In genomic region chr2:120013831-120014486, GRCm38 (mm10) we compare ENCODE assay signal across 30 mouse cellular contexts. TPM values are rescaled to one million over a fixed set of nuclear protein-coding genes. Genes with fewer than 3 reads are reported as not detected.
"Had no signal": no experiment of that assay in that cellular context is flagged by ENCODE, and none has a peak within 500 bp of the region (broad histone marks: within the 10 kb centered on the region; RNA-seq: fewer than 3 reads in every experiment).

No protein-coding gene starts in this region.

- ATAC-seq: liver, embryonic 12.5 days; liver, postnatal 0 days; lung, postnatal 0 days; midbrain, embryonic 13.5 days; midbrain, embryonic 15.5 days; midbrain, embryonic 16.5 days had no signal

- H3K9me3 ChIP-seq: limb, embryonic 10.5 days; limb, embryonic 12.5 days; limb, embryonic 13.5 days; limb, embryonic 15.5 days; liver, embryonic 12.5 days; liver, embryonic 13.5 days; liver, embryonic 15.5 days; lung, embryonic 15.5 days; megakaryocyte, embryonic 14.5 days; midbrain, embryonic 10.5 days; midbrain, embryonic 12.5 days; midbrain, embryonic 13.5 days; midbrain, embryonic 15.5 days; neural tube, embryonic 12.5 days had no signal

- DNase-seq: left cerebral cortex, postnatal 4 days; liver; liver, embryonic 13.5 days; liver, postnatal 0 days; lung, adult 18-20 months; lung, adult 2 months; lung, embryonic 14.5 days; lung, postnatal 10 days; lung, postnatal 14 days; lung, postnatal 36 days; lung, postnatal 4 days; midbrain, embryonic 14.5 days had no signal

- H3K9ac ChIP-seq: limb, embryonic 12.5 days; limb, embryonic 13.5 days; limb, embryonic 15.5 days; liver, embryonic 12.5 days; liver, embryonic 13.5 days; liver, embryonic 14.5 days; liver, embryonic 15.5 days; liver, postnatal 0 days; lung, embryonic 14.5 days; lung, embryonic 15.5 days; midbrain, embryonic 15.5 days; neural tube, embryonic 12.5 days had no signal

- H3K27me3 ChIP-seq: limb, embryonic 12.5 days; limb, embryonic 13.5 days; limb, embryonic 15.5 days; liver, embryonic 12.5 days; liver, embryonic 13.5 days; liver, embryonic 15.5 days; lung, embryonic 15.5 days; midbrain, embryonic 12.5 days; midbrain, embryonic 13.5 days; midbrain, embryonic 15.5 days; neural tube, embryonic 12.5 days had no signal

- H3K27ac ChIP-seq: limb, embryonic 10.5 days; limb, embryonic 12.5 days; limb, embryonic 13.5 days; limb, embryonic 15.5 days; liver, embryonic 12.5 days; liver, embryonic 13.5 days; liver, embryonic 14.5 days; liver, embryonic 15.5 days; lung, embryonic 15.5 days; macrophage; midbrain, embryonic 10.5 days; midbrain, embryonic 12.5 days; midbrain, embryonic 13.5 days; midbrain, embryonic 15.5 days; neural tube, embryonic 12.5 days had no signal

- H3K4me3 ChIP-seq: limb, embryonic 10.5 days; limb, embryonic 12.5 days; limb, embryonic 13.5 days; limb, embryonic 15.5 days; liver, embryonic 12.5 days; liver, embryonic 13.5 days; liver, embryonic 15.5 days; lung, embryonic 15.5 days; midbrain, embryonic 10.5 days; midbrain, embryonic 12.5 days; midbrain, embryonic 13.5 days; midbrain, embryonic 15.5 days; myocyte; neural tube, embryonic 12.5 days had no signal

- H3K36me3 ChIP-seq: liver, embryonic 15.5 days had no signal

- H3K4me1 ChIP-seq: limb, embryonic 10.5 days; limb, embryonic 12.5 days; limb, embryonic 13.5 days; limb, embryonic 15.5 days; lung, embryonic 15.5 days; midbrain, embryonic 10.5 days; midbrain, embryonic 12.5 days; midbrain, embryonic 13.5 days; midbrain, embryonic 15.5 days; neural tube, embryonic 12.5 days had no signal

RNA-seq across cellular contexts. Expression of gene Gm28042, which starts 13.3 kb away (rescaled TPM):
- polyA plus RNA-seq: macrophage had no signal
